Mouse (Mus musculus): ENCODE results near the gene Dph1. TPM values are rescaled to one million over a fixed set of nuclear protein-coding genes. Genes with fewer than 3 reads are reported as not detected.
A peak's percentile ranks its signal among the peaks of the same experiment; 100 is the strongest.

Gene Dph1
- total and polyA plus RNA-seq, 2 experiments, result 11.3 to 53.5 TPM

DNA sequence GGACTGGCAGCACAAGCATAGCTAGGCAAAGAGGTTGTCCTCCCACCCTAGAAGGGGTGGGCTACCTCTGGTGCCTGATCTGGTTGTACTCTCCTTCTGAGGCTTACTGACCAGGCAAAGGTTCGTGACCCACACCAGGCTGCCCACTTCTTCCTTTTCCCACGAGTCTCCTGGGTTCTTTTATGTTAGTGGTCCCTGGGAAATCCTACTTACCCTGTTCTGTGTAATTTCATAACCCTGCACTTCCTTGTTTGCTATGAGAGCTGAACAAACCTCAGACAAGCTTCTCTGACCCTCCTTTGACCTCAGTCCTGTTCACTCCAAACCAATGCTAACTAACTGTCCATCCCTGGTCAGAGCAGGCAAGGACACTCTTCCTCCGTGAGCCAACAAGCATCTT is 50.0 kb downstream of the Dph1 start:
- no peak overlapping the region for H3K9ac ChIP-seq (ENCODE audit: low read depth, low read length)
- no peak overlapping the region for H3K4me3 ChIP-seq (ENCODE audit: insufficient read depth, low read depth, low read length)
- H3K79me2 ChIP-seq (ENCODE audit: control insufficient read depth, insufficient read depth, low read length), result no peaks in the 10 kb centered on the region
- H3K27me3 ChIP-seq (ENCODE audit: control insufficient read depth, insufficient read depth, low read length), result no peaks in the 10 kb centered on the region
- H3K4me1 ChIP-seq (ENCODE audit: control insufficient read depth, insufficient read depth, low read length), result peaks cover 21% of the 10 kb centered on the region
- DNase-seq (ENCODE audit: extremely low read depth, low read depth, low spot score), result peak; percentile 27
- H3K36me3 ChIP-seq (ENCODE audit: control insufficient read depth, insufficient read depth, low read length), result peaks cover 13% of the 10 kb centered on the region
- no peak overlapping the region; the same call in 1 of the 2 replicates for H3K27ac ChIP-seq (replicated peaks; ENCODE audit: insufficient read depth, low read depth, low read length)
- WGBS, result 57% methylated on average over 3 of the region's 3 CpGs
- TF ChIP-seq POLR2A (IDR thresholded peaks at IDR 0.05; ENCODE audit: extremely low read depth, insufficient read depth, low read length) (no peak), CTCF (IDR thresholded peaks at IDR 0.05; ENCODE audit: low read depth, low read length) (no peak)

DNA sequence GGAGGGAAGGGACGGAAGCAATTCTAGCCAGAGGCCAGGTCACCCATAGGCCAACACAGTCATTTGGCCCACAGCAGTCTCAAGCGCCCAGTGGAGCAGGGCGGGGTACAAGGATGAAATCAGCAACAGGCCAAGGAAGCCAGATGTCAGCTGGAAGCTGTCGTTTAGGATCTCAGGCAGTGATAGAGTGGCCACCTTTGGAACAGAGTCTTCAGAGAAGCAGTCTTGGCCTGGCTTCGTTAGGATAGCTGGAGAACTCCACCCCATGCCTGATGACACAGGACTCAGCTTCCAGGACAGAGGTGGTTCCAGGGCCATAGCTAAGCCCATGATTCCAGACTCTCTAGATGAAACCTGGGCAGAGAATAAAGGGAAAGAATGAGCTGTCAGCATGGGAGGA is 50.6 kb downstream of the Dph1 start:
- Histone ChIP-seq H3K27me3 (ENCODE audit: control insufficient read depth, insufficient read depth, low read length) (no peaks in the 10 kb centered on the region), H3K36me3 (ENCODE audit: control insufficient read depth, insufficient read depth, low read length) (peaks cover 13% of the 10 kb centered on the region), H3K27ac (replicated peaks; ENCODE audit: insufficient read depth, low read depth, low read length) (peak overlapping the region; percentile 4; the same call in 1 of the 2 replicates), H3K4me3 (ENCODE audit: insufficient read depth, low read depth, low read length) (no peak overlapping the region), H3K79me2 (ENCODE audit: control insufficient read depth, insufficient read depth, low read length) (no peaks in the 10 kb centered on the region), H3K4me1 (ENCODE audit: control insufficient read depth, insufficient read depth, low read length) (peaks cover 21% of the 10 kb centered on the region), H3K9ac (ENCODE audit: low read depth, low read length) (no peak overlapping the region)
- 80% methylated on average over 5 of the region's 5 CpGs for WGBS
- no peak for DNase-seq (ENCODE audit: extremely low read depth, low read depth, low spot score)
- TF ChIP-seq POLR2A (IDR thresholded peaks at IDR 0.05; ENCODE audit: extremely low read depth, insufficient read depth, low read length) (no peak), CTCF (IDR thresholded peaks at IDR 0.05; ENCODE audit: low read depth, low read length) (no peak)

DNA sequence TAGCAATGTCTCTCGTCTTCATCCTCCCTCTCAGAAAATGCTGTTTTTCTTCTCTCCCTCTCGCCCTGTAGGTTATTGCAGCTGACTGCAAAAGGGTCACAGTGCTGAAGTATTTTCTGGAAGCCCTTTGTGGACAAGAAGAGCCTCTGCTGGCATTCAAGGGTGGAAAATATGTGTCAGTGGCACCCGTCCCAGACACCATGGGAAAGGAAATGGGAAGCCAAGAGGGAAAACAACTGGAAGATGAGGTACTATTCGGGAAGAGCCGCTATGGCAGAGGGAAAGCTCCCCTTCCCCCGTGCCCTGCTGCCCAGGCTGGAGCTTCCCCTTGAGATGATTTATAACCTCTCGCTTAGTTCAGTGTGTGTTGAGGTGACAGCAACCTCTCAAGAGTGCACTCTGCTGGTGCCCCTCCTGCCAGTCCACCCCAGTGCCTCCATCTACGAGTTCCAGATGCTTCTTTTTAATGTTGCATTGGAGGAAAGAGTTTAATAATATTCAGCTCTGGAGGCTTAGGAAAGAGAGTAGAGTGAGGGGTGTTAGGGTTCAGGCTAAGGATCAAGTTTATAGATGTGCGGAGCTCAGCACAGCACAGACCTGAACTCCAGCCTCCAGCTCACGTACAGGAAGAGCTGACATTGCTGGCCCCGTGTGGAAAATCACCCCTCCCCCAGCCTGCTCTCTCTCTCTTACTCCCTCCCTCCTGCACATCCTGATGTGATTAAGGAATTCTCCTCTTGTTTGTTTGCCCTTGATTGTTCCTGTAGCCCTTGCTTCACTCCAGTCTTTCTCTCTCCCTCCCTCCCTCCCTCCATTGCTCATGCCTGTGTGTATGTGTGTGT is 51.7 kb downstream of the Dph1 start:
- Histone ChIP-seq H3K27ac (replicated peaks; ENCODE audit: insufficient read depth, low read depth, low read length) (peak overlapping the region; percentile 80), H3K79me2 (ENCODE audit: control insufficient read depth, insufficient read depth, low read length) (no peaks in the 10 kb centered on the region), H3K4me1 (ENCODE audit: control insufficient read depth, insufficient read depth, low read length) (peaks cover 25% of the 10 kb centered on the region), H3K4me3 (ENCODE audit: insufficient read depth, low read depth, low read length) (no peak overlapping the region), H3K36me3 (ENCODE audit: control insufficient read depth, insufficient read depth, low read length) (peaks cover 10% of the 10 kb centered on the region), H3K27me3 (ENCODE audit: control insufficient read depth, insufficient read depth, low read length) (no peaks in the 10 kb centered on the region), H3K9ac (ENCODE audit: low read depth, low read length) (no peak overlapping the region)
- peak; percentile 28 for DNase-seq (ENCODE audit: extremely low read depth, low read depth, low spot score)
- WGBS, result 70% methylated on average over 11 of the region's 11 CpGs
- TF ChIP-seq CTCF (IDR thresholded peaks at IDR 0.05; ENCODE audit: low read depth, low read length) (no peak), POLR2A (IDR thresholded peaks at IDR 0.05; ENCODE audit: extremely low read depth, insufficient read depth, low read length) (no peak)

DNA sequence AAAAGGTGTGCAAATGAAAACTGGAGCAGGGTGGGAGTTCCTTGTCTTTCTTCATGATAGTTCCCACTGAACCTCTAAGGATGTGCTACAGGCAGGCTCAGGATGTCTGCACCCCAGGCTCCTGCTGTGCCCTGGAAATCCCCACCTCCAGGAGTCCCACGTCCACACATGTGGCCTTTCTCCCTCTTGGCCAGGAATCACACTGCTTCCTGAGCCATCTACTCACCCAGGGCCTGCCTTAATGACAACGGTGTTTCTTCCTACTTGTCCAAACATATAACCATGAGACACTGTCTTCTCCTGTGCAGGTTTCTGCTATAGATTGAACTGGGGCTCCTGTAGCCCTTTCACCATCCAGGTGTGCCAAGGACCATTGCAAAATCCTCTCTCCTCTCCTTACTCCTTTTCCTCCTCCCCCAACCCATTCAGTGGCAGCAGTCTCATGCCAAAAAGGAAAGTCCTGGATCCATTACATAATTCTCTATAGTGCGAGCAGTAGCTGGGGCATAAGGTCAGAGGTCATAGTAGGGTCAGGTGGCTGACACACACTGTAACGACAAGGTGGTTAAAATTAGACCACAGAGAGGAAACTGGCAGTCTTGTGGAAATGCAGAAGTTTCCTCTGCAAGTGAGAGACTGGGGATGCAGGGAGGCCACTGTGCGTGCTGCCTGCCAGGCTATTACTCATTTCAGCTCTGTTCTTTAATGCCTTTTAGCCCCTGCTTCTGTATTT is 54.2 kb downstream of the Dph1 start:
- WGBS, result 21% methylated on average over 5 of the region's 5 CpGs
- peak; percentile 58 for DNase-seq (ENCODE audit: extremely low read depth, low read depth, low spot score)
- H3K27ac ChIP-seq (replicated peaks; ENCODE audit: insufficient read depth, low read depth, low read length), result peak overlapping the region; percentile 25
- H3K4me1 ChIP-seq (ENCODE audit: control insufficient read depth, insufficient read depth, low read length), result peaks cover 25% of the 10 kb centered on the region
- H3K36me3 ChIP-seq (ENCODE audit: control insufficient read depth, insufficient read depth, low read length), result no peaks in the 10 kb centered on the region
- no peaks in the 10 kb centered on the region for H3K79me2 ChIP-seq (ENCODE audit: control insufficient read depth, insufficient read depth, low read length)
- H3K27me3 ChIP-seq (ENCODE audit: control insufficient read depth, insufficient read depth, low read length), result no peaks in the 10 kb centered on the region
- no peak for TF ChIP-seq CTCF (IDR thresholded peaks at IDR 0.05; ENCODE audit: low read depth, low read length)
- no peak for TF ChIP-seq POLR2A (IDR thresholded peaks at IDR 0.05; ENCODE audit: extremely low read depth, insufficient read depth, low read length)
- H3K9ac ChIP-seq (ENCODE audit: low read depth, low read length), result no peak overlapping the region
- no peak overlapping the region for H3K4me3 ChIP-seq (ENCODE audit: insufficient read depth, low read depth, low read length)

DNA sequence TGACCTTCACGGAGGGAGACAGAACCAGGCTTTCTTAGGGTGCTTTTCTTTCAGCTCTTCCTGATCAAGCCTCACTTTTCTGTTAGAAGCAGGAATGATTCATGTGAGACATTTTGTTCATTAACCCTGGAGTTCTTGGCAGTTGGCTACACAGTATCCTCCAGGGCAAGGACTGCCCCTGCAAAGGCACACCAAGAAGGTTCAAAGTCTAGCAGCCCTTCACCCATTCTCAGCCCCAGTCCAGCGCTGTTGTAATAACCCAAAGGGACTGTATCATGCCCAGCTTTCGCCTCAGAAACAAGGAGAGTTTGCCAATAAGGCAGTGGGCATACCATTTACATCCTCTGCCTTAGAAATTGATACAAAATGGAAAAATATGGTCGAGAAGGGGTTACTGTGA is 55.7 kb downstream of the Dph1 start:
- H3K79me2 ChIP-seq (ENCODE audit: control insufficient read depth, insufficient read depth, low read length), result no peaks in the 10 kb centered on the region
- H3K4me3 ChIP-seq (ENCODE audit: insufficient read depth, low read depth, low read length), result no peak overlapping the region
- H3K9ac ChIP-seq (ENCODE audit: low read depth, low read length), result no peak overlapping the region
- H3K27ac ChIP-seq (replicated peaks; ENCODE audit: insufficient read depth, low read depth, low read length), result no peak overlapping the region
- DNase-seq (ENCODE audit: extremely low read depth, low read depth, low spot score), result peak; percentile 71
- H3K27me3 ChIP-seq (ENCODE audit: control insufficient read depth, insufficient read depth, low read length), result no peaks in the 10 kb centered on the region
- no peaks in the 10 kb centered on the region for H3K36me3 ChIP-seq (ENCODE audit: control insufficient read depth, insufficient read depth, low read length)
- TF ChIP-seq CTCF (IDR thresholded peaks at IDR 0.05; ENCODE audit: low read depth, low read length), result no peak
- TF ChIP-seq POLR2A (IDR thresholded peaks at IDR 0.05; ENCODE audit: extremely low read depth, insufficient read depth, low read length), result no peak
- 60% methylated on average over 4 of the region's 4 CpGs for WGBS
- peaks cover 23% of the 10 kb centered on the region for H3K4me1 ChIP-seq (ENCODE audit: control insufficient read depth, insufficient read depth, low read length)

Measured in liver, adult 2 months (tissue).